Mouse (Mus musculus) cerebellum, adult 9-11 months (tissue): ENCODE measurements at regions not wholly inside any gene's neighbourhood (a gene's known extent, or its start where the extent isn't known, plus 50 kb on each side); places are given as distances from the start of the nearest gene placed in this dataset.

Experiments
- DNase-seq: peaks from one replicate; pipeline ENCODE4 v3.0.0; 2022

DNA sequence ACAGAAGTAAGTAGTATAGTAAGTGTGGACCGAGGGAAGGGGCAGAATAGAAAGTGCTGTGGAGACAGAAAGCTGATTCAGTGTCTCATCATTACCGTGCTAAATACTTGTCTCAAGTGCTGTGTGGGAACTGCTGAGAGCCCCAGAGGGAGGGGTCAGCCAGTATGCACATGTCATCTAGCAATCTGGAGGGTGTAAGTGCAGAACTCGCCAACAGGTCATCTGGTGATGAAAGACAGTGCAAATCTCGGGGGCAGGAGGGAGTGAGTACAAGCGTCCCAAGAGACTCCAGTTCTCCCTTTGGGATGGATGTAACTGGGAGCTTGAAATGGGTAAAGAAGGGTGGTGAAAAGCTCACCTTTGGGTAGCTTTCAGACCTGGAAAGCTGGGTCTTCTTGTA, 535.7 kb downstream of the Bcl11a start:
- no peak for DNase-seq

DNA sequence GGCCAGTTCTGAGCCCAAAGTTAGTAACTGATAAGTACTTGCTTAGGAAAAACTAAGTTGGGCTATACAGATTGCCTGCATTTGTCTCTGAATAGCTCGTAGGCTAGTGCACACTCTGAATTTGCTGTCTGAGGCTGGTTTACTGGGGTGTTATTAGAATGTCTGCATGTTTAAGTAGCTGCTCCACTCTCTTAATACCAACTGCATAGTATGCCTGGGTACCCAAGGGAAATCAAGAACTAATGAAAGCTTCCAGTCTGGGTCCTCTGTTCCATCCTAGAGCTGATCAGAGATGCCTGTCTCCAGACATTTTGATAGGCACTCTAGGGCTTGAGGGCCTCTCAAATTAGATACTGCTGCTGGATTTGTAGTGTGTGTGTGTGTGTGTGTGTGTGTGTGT, 537.6 kb downstream of the Bcl11a start:
- DNase-seq = no peak

DNA sequence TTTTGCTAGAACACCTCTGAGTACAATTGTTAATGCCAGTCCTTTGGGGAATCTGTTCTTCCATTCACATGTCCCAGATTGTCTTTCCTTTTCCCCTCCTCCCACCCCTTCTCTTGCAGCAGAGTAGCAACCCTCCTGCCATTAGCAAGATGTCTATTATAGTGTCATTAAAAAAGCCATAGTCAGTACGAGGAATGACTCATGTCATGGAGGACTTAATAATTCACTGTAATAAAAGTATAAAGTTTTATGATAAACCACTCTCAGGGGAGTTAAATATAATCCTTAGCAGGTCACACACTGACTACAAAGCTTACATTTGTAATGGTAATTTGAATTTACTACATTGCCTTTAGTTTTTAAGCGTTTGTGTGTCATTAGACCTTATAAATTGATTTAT, 540.7 kb downstream of the Bcl11a start:
- DNase-seq = no peak

DNA sequence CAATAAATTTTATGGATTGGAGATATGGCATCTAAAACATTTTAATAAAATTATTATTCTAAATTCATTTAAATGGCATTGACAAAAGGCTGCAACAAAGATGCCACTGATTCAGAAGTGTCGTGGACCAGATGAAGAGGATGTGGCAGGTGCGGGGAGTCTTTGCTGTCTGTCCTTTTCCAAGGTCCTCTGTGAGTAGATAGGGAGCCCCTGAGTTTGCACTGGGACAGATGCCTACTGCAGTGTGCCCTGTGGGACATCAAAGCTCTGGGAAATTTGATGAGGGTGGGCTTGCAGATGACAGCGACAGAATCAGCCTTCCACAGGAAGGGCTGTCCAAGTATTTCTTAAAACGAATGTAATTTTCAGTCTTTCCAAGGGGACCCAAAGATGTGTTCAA, 541.2 kb downstream of the Bcl11a start:
- no peak for DNase-seq

DNA sequence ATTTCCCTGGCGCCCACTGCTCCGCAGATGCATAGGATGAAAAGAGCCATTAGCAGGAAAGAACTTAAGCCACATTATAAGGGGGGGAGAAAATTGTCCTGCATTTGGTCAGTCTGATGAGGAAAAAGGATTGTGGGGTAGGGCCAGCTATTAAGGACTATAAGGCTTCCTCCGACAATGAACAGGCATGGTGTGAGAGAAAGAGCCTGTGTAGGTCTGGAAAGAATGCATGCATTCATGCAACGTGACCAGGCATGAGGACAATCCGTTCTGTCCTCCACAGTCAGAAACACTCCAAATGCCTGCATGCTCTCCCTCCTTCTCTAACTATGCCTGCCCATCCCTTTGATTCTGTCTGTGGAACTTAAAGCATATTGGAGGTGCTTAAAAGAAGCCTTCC, 550.8 kb downstream of the Bcl11a start:
- no peak for DNase-seq

DNA sequence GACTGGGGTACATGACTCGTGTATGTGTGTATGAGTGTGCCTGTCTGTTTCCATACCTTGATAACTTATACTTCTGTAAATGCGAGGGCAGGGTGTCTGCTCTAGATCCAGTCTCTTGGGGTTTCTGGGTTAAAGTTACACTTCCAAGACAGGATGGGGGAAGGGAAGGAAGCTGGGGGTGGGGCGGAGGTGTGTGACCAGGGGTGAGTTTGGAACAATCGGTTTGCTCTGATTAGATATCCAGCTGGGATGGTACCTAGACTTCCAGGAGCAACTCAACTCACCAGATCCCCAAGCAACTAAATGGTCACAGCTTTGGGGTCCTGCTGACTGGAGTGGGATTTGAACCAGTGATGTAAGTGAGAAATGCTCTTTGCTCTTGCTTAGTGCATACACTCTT, 551.6 kb downstream of the Bcl11a start:
- DNase-seq = no peak

DNA sequence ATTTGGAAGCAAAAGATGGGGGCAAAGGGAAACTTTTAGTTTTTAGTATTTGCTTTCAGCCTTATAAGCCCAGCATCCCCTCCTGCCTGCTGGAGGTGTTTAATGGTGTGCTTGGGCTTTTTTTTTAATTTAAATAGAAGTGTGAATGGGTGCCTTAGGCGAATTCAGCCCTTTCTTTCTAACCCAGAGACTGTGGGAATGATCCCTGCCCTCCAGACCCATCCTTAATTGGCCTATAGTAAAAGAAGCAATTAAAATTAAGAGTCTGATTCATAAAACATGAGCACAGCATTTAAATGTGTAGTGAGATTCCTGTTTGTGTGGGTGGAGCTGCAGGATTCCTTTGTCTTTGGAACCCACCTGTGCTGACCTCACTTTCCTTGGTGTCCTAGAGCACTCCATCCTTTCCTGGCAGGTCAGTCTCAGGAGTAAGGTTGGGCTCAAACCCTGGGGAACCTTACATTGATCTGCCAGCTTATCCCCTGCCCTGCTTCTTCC, 552.6 kb downstream of the Bcl11a start:
- no peak for DNase-seq

DNA sequence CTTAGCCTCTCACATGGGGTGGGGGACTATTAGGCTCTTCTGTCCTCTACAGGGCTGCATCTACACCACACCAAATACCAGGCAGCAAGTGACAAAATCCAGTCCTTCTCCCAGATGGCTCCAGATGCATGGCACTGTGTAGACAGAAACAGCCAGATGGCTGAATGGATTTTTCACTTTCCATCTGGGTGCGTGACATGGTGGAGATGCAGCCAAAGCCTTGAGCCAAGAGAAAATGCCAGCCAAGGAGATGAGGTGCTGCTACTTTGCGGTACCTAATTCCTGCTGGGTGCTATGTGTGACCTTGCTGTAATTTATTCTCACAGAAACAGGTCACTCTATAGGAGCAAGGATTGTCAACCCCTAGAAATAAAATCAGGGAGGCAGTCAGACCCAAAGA, 553.8 kb downstream of the Bcl11a start:
- DNase-seq = no peak

DNA sequence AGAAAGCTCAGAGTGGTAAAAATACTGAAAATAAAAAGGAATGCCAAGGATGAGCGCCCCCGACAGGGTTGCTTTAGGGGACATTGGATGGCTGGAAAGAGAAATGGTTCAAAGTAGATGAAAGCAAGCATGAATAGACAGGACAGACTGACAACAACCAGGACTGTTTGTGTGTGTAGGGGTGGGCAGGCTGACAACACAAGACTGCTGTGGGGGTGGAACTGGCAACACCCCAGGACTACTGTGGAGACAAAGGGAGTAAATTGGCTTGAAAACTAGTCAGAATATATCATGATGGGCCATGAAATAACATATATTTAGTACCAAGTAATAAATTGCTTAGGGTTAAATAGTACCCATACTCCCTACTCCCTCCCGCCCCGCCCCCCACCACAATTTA, 558.9 kb downstream of the Bcl11a start:
- DNase-seq = no peak

DNA sequence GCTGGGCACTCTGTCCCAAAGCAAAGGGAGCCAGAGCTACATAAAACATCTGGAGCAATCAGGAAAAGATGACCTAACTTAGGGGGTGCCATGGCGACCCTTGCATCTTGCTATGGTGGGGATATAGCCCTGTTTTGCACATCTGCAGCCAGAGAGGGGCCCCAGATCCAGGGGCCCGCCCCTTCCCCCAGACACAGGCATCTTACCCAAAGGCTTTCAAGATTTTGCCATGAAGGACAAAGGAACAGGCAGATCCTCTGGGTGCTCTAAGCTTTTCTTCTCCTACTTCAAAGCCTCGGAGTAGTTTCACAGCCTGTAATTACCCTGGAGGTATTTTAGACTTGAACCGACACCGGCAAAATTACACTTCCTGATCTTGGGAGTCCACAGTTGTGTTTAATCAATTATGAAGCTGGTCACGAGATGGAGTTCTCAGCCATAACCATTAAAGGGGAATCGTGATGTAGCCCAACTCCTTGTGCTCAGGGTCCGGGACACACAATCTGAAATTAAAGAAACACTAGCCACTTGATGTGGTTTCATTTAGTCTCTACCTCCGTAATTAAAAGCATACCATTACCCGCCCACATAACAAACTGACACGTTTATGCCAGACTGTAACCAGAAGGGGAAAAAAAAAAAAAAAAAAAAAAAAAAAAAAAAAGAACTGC, 565.7 kb downstream of the Bcl11a start:
- DNase-seq = no peak

DNA sequence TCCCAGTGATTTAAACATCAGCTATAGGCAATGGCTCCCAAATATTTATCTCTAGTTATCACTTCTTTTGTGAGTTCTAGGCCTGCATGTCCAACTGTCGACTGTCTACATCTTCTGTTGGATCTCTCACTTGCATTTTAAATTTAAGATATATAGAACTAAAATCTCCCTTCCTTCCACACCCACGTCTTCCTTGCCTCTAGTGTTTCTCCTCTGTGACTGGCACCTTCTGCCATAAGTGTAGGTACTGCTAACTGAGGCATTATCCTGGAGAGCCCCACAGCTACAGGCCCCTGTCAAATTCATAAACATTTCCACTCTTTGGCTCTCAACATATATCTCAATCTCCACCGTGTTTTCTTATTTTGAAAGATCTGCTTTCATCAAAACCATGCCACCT, 575.0 kb downstream of the Bcl11a start:
- no peak for DNase-seq

DNA sequence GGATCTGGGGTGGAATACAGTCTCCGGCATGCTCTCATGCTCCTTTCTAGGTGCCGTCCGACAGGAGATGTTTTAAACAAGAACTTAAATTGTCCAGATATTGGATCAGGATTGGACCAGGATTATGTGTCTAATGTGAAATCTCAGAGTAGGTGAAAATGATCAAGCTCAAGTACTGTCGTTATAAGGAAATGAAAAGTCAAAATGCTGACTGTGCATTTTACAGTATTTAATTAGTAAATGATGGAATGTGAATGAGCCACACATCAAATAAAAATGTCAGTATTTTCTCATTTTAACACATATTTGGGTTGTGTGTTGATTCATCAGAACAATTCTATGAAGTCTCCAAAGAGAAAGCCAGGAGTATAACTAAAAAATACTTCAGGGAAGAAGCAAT, 586.2 kb downstream of the Bcl11a start:
- no peak for DNase-seq

DNA sequence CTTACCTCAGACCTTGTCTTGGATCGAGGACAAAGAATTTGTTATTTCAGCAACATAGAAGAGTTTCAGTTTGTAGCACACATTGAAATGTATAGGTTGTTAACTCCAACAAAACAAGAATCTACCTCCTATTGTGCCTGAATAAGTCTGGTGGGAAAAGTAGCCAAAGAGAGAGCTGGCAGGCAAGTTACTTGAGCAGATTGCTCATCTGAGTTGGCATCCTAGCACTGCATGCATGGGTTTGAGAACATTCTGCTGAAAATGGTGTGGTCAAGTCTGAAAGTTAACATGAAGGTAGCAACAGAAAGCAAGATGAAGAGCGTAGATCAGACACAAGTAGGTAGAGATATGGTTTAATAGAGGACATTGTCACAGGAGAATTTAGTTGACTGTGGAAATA, 587.5 kb downstream of the Bcl11a start:
- no peak for DNase-seq

DNA sequence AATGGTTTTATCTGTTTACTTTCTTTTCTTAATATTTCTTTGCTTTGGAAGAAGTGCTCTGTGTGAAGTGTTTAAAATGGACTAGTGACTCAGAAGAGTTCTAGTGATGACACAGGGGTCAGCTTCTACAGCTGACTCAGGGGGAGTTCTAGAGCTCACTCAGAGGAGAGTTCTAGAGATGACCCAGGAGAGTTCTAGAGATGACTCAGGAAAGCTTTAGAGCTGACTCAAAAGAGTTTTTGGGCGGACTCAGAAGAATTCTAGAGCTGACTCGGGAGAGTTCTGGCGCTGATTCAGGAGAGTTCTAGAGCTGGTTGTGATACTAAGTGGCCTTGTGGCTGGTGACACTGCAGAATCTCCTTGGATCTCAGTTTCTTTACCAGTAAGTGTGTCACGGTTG, 593.8 kb downstream of the Bcl11a start:
- no peak for DNase-seq

DNA sequence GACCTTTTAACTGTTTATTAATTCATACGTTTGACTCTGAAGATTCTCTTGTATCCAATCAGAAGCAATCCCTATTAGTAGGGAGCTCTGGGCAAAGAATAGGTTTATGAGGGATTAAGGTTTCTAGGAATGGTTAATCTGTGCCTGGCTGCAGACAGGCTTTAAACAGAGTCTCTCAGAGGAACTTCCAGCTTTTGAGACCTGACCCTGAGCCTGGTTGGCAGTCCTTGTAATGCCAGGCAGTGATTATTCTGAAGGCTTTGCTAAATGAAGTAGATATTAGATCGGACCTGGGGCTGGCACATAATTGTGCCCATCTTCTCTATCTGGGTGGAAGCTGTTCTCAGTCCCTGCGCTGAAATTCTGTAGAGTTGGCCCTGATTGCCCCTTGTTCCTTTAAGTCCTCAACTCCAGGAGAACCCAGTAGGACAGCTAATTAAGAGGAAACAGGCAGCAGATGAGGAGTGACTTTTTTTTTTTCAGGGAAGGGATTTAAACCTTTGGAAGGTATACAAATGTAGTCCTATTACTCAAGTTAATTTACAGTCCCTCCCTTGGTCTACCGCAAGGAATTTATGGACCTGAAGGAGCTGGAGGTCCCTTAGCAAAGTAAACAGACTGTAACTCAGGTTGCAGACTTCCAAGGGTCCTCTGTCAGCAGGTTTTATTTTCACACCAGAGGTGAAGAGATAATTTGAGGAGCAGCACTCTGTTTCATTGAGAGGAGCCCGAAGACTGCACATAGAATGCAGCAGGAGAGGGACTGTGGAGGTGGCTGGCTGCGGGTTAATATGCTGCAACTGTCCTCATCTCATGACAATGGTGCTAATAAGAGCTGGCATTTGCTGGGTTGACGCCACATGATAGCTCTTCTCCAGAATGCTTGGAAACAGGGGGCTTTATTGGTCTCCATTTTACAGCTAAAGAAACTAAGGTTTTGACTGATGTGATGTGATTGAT, 595.7 kb downstream of the Bcl11a start:
- DNase-seq = no peak

DNA sequence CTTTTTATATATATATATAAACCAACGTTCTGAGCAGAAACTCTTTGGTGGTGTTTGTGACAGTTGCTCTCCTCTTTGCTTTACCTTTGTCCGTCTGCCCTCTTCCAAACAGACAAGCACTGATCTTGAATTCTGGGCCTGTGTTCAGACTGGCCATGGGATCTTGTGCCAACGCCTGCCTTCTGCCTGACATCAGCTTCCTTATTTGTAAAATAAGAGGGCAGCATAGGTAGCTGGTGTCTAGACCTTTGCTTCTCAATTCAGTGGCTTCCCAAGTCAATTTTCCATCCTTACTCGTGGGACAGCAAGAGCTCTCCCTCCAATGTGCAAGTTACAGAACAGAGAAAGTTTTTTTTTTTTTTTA, 596.3 kb downstream of the Bcl11a start:
- DNase-seq = no peak

DNA sequence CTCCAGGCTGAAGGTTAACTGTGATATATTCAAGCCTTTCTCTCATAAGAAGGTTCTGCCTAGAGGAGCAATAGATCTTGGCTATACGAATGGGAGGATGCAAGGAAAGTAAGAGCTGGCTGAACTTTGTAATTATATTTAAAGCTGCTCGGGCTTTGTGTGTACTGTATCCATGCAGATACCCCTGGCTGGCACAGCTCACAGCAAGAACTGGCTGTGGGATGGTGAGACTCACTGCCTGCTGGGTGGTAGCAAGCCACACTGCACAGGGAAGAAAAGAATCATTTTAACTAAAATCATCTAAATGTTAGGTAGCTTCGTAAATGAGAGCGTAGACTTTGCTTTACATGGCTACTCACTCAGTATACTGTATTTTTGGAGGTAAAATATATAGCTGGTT, 599.2 kb downstream of the Bcl11a start:
- DNase-seq = no peak

DNA sequence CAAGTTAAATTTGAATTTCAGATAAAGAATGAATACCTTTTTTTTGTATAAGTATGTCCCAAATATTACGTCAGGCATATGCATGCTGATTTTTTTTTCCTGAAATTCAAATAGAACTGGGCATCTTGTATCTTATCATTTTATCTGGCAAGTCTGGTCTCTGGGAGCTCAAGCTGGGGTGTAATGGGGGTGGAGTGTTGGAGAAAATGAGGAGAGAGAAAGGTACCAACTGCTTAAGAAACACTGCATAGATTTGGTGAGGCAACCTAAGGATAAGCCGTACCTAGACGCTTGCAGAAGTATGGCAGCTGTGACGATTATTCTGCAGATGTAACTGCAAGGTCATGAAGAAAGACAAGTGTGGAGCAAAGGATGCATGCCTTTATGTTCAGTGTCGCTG, 601.7 kb downstream of the Bcl11a start:
- no peak for DNase-seq

DNA sequence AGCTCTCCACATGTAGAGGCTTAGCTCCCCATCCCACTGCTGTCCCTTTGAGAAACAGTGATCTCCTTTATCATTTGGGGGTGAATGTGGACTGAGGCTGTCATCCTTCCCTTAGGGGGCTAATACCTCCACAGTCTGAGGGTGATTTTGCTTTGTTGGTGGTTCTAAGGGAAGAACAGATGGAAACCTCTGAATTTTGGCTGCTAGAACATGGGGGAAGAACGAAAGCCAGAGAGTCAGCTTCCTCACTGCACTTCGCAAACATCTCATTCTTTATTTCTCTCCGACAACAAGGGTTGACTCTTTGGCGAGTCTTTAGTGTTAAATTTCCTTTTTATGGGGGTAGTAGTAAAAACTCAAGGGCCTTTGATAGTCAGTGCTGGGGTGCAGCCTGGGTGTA, 604.6 kb downstream of the Bcl11a start:
- DNase-seq = no peak

DNA sequence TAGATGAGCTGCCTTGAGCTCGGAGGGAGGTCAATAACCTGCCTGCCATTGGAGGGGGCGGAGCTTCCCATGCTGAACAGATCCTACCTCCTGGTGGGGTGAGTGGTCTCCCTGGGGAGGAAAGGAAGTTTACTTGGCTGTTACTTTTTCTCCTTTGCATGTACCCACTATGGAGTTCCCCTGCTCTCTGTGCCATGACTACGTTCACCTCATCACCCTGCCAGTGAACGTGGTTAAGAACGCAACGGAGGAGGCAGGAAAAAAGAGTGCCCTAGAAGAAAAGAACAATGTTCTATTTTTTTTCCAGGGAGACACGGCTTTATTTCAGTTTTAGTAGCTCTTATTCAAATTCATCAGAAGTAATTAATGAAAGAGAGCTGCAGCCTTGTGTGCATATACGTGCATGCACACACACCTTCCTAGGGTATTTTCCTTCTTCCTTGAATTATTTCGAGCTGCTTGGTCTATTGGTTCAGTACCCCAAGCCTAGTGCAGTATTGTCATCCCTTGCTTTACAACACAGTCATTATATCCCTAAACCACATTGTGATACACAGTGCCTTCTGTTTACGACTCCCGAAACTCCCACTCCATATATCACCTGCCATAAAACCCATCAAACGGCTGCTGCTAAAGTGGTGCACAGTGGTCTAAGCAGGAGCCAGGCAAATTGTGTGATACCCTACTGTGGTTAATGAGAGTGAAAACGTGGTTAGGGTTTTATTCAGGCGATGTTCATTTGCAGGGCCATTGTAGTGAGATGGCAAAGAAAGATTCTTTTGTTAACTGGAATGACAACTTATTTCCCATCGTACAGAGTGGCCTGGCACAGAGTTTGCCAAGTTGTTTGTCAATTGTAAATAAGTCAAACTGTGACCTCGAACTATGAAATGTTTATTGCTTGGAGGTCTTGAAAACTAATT, 608.0 kb downstream of the Bcl11a start:
- DNase-seq = no peak

DNA sequence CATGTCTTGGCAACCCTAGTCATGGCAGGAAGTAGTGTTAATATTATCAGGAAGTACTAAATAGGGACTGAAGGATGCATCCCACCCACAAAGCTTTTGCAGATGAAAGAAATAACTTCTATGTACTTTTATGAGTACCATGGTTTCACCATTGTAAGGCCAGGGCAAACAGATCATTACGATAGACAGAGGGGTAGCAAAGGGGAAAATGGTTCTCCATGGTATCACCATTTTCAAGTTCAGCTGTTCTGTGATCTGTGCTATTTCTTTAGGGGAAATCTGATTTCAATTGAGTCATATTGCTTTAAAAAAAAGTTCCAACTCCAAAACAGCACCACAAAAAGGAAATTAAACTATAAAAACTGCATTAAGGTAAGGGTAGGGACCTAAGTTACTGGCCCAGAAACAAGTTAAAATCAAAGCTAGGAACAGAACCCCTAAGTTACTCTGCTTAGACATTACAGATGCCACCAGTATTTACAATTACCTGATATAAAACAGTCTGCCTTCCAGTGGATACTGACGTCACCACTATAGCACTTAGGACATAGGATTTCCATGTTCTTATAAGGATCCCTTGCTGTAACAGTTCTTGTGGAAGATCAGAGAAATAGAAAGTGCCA, 610.4 kb downstream of the Bcl11a start:
- no peak for DNase-seq

DNA sequence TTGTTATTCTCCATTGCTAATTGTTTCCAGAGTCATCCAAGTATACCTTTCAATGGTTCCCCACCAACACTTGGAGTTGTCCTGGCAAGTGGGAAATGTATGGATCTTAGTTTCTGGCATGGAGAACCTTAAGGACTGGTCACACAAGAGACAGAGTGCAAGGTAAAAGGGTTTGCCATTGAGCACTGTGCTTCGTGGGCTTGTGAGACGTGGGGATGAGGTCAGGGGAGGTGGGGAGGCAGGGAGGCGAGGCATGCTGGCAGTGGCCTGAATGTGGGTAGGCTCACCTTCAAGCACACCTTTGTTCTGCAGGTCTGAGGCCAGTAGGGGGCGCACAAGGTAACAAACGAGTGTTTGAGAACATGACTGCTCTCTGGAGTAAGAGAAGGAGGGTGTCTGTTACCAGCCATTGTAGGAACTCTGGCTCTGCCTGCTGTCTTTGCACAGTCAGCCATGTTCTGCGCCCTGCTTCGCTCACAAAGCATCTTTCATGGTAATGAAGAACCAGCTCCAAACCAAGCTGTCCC, 612.0 kb downstream of the Bcl11a start:
- DNase-seq = peak; percentile 15

DNA sequence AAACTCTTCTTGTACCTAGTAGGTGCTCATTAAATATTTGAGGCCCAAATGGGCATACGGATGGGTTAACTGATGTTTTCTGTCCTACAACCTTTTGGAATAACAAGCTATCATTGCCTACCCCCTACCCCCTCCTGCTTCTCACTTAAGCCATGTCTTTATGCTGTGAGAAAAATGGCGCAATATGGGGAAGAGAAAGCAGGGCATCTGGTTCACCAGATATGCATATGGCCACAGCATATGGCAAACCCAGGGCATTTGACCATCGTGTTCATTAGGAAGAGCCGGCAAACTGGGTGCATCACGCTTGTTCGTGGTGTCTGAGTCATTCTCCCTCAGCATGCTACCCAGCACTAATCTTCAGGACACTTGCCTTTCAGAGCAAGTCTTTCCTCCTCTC, 616.1 kb downstream of the Bcl11a start:
- DNase-seq = peak; percentile 11
